Mouse (Mus musculus) hindbrain, embryonic 16.5 days (tissue): ENCODE measurements around the gene Prg3. TPM values are rescaled to one million over a fixed set of nuclear protein-coding genes. Genes with fewer than 3 reads are reported as not detected.

Source experiments
- ATAC-seq: fragments of 200-750 bp; cut with Nextera tagmentation; 2 replicates; pipeline ENCODE4 v1.8.0; 2017; ENCODE audit warnings: moderate TSS enrichment, moderate library complexity
- H3K27ac ChIP-seq: fragments of 300-500 bp; sonication (generic); 2 replicates; pipeline ENCODE4 v1.5.1; 2014; ENCODE audit warnings: low read depth, mild to moderate bottlenecking, control low read depth, low read length, moderate library complexity
- H3K27me3 ChIP-seq: fragments of 300-500 bp; sonication (generic); replicated peaks from 2 replicates; pipeline ENCODE4 v1.6.1; 2014; ENCODE audit warnings: low read length; ENCODE audit not compliant: control insufficient read depth, insufficient read depth
- H3K36me3 ChIP-seq: fragments of 300-500 bp; sonication (generic); 2 replicates; pipeline ENCODE4 v1.6.1; 2014; ENCODE audit warnings: mild to moderate bottlenecking, low read length, moderate library complexity, mixed read lengths; ENCODE audit not compliant: control insufficient read depth, insufficient read depth
- H3K4me1 ChIP-seq: fragments of 300-500 bp; sonication (generic); 2 replicates; pipeline ENCODE4 v1.6.1; 2014; ENCODE audit warnings: low read depth, low read length; ENCODE audit not compliant: control insufficient read depth, insufficient read depth
- H3K4me2 ChIP-seq: fragments of 300-500 bp; sonication (generic); 2 replicates; pipeline ENCODE4 v1.6.1; 2014; ENCODE audit warnings: mild to moderate bottlenecking, low read length, control low read depth, moderate library complexity
- H3K4me3 ChIP-seq: fragments of 300-500 bp; sonication (generic); 2 replicates; pipeline ENCODE4 v1.5.1; 2014; ENCODE audit warnings: mild to moderate bottlenecking, low read length, control low read depth, moderate library complexity
- H3K9ac ChIP-seq: fragments of 300-500 bp; sonication (generic); 2 replicates; pipeline ENCODE4 v1.6.1; 2014; ENCODE audit warnings: low read depth, mild to moderate bottlenecking, control low read depth, low read length, moderate library complexity
- H3K9me3 ChIP-seq: fragments of 300-500 bp; sonication (generic); 2 replicates; pipeline ENCODE4 v1.6.1; 2014; ENCODE audit warnings: mild to moderate bottlenecking, low read length, moderate library complexity; ENCODE audit not compliant: control insufficient read depth
- WGBS: fragments of 180-500 bp; shearing (Covaris S2); extraction: QIAGEN DNeasy Blood & Tissue Kit; methylation state at CpG from one replicate; pipeline ENCODE4 v1.1.7; 2014; 5-methylcytosine and 5-hydroxymethylcytosine counted together
- polyA plus RNA-seq: library from polyadenylated mRNA; unstranded; fragments of >200 nt; fragmentation: Nextera tagmentation; extraction: Ambion mirVana; gene quantifications from 2 replicates; pipeline ENCODE4 v1.2.1, GENCODE M21; 2015

The Prg3 gene
- not detected in 2 replicates for polyA plus RNA-seq

DNA sequence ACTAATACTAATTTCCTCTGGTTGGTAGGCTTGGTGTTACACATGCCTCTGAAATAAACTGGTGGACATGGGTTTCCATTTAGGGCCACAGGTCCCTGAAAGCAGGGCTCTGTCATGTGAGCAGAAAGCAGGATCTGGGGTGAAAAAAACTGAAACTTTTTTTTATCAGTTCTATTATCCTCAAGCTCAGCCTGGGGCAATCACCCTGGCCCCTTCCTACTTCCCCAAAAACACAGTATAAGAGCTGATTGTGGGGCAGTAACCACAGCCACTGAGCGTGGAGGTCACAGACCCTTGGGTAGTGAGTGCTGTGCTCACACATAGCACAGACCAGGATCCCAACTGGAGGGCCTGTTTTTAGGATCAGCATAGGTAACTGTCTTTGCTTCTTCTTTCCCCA is at the start of gene Prg3:
TSS of gene Prg3 (plus strand) at position 286 of the 400 bp plus-strand sequence.
- Histone ChIP-seq H3K27me3 (no peaks in the 10 kb centered on the region), H3K4me1 (no peaks in the 10 kb centered on the region), H3K27ac (no peak within 1 kb of the TSS), H3K4me3 (no peak within 1 kb of the TSS), H3K4me2 (no peak within 1 kb of the TSS), H3K9me3 (no peaks in the 10 kb centered on the region), H3K36me3 (no peaks in the 10 kb centered on the region), H3K9ac (no peak within 1 kb of the TSS)
- WGBS = 86% methylated on average over 1 of the region's 1 CpGs
- ATAC-seq = no peak

DNA sequence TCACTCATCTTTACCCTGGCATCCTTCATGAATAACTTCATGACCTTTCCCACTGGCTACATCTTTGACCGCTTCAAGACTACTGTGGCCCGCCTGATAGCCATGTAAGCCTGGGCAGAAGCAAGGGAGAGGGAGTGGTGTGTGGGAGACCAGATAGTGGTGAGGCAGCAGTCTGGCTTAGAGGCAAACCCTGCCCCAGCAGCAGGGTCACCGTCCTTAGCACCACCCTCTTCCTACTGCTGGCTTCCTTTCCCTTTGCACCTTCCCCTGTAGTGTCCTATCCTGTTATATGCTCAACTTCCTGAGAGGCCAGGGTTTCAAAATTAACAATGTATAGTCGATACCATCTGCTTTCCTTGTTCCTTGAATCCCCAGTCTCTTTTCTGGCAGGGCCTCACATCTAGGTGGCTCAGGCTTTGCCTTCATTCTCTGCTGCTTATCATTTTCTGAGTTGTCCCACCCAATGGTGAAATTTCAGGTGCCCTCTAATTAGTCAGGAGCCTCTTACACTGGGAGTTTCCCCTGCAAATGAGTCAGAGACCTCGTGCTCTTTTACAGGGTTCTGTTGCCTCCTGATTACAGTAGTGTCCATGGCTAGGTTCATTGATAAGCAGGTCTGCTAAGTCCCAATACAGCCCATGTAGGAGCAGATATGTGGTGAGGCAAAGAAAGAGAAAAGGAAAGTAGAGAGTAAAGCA is 49.6 kb upstream of the Prg3 start:
- Histone ChIP-seq H3K4me3 (no peak overlapping the region), H3K4me1 (no peaks in the 10 kb centered on the region), H3K9me3 (no peaks in the 10 kb centered on the region), H3K36me3 (no peaks in the 10 kb centered on the region), H3K4me2 (no peak overlapping the region), H3K27me3 (no peaks in the 10 kb centered on the region), H3K9ac (no peak overlapping the region), H3K27ac (no peak overlapping the region)
- WGBS = 84% methylated on average over 5 of the region's 5 CpGs
- ATAC-seq = no peak

DNA sequence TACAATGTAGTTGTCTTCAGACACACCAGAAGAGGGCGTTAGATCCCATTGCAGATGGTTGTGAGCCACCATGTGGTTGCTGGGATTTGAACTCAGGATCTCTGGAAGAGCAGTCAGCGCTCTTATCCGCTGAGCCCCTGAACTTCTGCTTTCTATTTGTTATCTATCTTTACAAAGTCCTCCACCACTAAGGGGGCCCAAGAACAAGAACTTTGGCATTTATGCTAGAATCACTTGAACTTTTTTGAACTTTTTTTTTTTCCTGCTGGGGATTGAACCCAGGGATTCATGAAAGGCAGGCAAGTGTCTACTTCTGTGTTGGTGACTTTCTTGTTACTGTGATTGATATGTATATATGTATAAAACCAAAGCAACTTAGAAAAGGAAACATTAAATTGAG is 48.7 kb upstream of the Prg3 start:
- Histone ChIP-seq H3K27me3 (no peaks in the 10 kb centered on the region), H3K4me1 (no peaks in the 10 kb centered on the region), H3K27ac (no peak overlapping the region), H3K9me3 (no peaks in the 10 kb centered on the region), H3K36me3 (no peaks in the 10 kb centered on the region), H3K9ac (no peak overlapping the region), H3K4me3 (no peak overlapping the region), H3K4me2 (no peak overlapping the region)
- no peak for ATAC-seq
- 90% methylated on average over 3 of the region's 3 CpGs for WGBS

DNA sequence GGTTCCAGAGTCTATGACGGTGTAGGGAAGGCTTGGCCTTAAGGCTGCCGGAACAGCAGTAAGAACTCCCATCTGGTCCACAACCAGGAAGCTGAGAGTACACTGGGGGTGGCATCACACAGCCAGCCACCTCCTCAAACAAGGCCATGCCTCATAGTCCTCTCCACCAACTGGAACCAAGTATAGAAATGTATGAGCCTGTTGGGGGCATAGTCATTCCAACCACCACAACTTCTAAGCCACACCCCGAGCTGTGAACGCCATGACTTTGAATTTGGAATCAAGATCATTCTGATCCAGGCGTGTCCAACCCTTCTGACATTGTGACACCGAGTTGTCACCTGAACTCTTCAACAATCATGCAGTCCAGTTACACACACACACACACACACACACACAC is 48.3 kb upstream of the Prg3 start:
- WGBS = 93% methylated on average over 6 of the region's 6 CpGs
- H3K4me2 ChIP-seq = no peak overlapping the region

DNA sequence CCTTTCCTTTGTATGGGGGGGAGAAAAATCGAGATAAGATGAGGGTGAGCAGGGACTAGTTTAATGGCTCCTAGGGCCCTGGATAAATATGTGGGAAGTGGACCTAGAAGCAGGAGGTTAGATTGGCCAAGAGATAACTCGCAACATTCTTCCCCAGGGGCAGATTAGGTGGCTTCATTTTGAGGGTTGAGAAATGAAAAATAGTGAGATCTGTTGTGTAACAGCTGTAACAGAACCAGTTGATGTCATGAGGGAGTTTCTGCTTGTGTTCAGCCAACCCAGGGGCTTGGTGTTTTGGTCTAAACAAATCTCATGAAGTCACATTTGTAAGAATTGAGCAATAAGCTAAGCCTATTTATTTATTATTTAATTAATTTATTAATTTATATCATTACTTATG is 46.7 kb upstream of the Prg3 start:
- Histone ChIP-seq H3K36me3 (no peaks in the 10 kb centered on the region), H3K4me2 (no peak overlapping the region), H3K27me3 (no peaks in the 10 kb centered on the region), H3K4me1 (no peaks in the 10 kb centered on the region), H3K27ac (no peak overlapping the region), H3K9ac (no peak overlapping the region), H3K9me3 (no peaks in the 10 kb centered on the region), H3K4me3 (no peak overlapping the region)
- WGBS = 82% methylated on average over 2 of the region's 2 CpGs
- ATAC-seq = no peak

More for the DNA sequence above, 48.3 kb upstream of the Prg3 start:
- Histone ChIP-seq H3K9me3 (no peaks in the 10 kb centered on the region), H3K4me1 (no peaks in the 10 kb centered on the region), H3K27me3 (no peaks in the 10 kb centered on the region), H3K36me3 (no peaks in the 10 kb centered on the region), H3K9ac (no peak overlapping the region), H3K27ac (no peak overlapping the region), H3K4me3 (no peak overlapping the region)
- no peak for ATAC-seq

DNA sequence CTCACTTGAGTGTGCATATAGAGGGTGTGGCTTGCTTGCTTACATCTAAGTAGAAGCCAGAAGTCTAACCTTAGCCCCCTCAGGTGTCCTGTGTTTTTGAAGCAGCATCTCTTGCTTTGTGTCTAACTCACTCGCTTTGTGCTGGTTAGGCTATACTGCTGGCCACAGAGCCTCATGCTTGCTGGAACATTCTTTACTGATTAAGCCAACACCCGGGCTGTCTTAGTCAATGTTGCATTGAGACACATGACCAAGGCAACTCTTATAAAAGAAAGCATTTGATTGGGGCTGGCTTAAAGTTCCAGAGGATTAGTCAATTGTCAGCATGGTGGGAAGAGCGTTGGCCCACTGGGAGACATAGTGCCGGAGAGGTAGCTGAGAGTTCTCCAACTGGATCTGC is 46.2 kb upstream of the Prg3 start:
- 90% methylated on average over 4 of the region's 4 CpGs for WGBS
- no peak overlapping the region for H3K27ac ChIP-seq
- ATAC-seq = no peak
- H3K27me3 ChIP-seq = no peaks in the 10 kb centered on the region
- H3K4me2 ChIP-seq = no peak overlapping the region
- no peaks in the 10 kb centered on the region for H3K9me3 ChIP-seq
- H3K4me3 ChIP-seq = no peak overlapping the region
- H3K36me3 ChIP-seq = no peaks in the 10 kb centered on the region
- no peaks in the 10 kb centered on the region for H3K4me1 ChIP-seq
- no peak overlapping the region for H3K9ac ChIP-seq

DNA sequence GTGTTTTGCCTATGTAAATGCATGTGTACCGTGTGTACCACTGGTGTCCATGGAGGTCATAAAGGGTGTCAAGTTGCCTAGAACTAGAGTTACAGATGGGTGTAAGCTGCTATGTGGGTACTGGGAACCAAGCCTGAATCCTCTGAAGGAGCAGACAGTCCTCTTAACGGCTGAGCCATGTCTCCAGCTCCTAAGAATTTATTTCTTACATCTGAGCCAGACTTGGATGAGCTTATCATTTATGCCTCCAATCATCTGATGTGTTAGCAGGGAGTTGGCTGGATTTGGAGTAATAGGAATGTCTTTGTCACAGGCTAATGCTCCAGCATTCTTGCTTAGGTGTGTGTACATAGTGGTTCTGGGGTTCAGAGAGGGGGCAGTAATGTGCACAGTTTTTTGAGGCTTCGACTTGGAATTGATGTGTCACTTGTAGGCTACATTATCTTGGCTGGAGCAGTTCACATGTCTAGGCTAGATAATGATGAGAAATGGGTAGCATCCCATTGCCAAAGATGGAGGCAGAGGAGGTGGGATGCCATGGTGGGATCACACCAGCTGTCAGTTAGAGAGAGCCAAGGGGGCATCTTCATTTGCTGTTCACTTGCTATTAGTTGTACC is 40.8 kb upstream of the Prg3 start:
- no peaks in the 10 kb centered on the region for H3K4me1 ChIP-seq
- H3K9ac ChIP-seq = no peak overlapping the region
- no peak overlapping the region for H3K4me2 ChIP-seq
- WGBS = 90% methylated on average over 3 of the region's 3 CpGs
- H3K4me3 ChIP-seq = no peak overlapping the region
- no peaks in the 10 kb centered on the region for H3K27me3 ChIP-seq
- no peak for ATAC-seq
- H3K36me3 ChIP-seq = no peaks in the 10 kb centered on the region
- no peaks in the 10 kb centered on the region for H3K9me3 ChIP-seq
- no peak overlapping the region for H3K27ac ChIP-seq

DNA sequence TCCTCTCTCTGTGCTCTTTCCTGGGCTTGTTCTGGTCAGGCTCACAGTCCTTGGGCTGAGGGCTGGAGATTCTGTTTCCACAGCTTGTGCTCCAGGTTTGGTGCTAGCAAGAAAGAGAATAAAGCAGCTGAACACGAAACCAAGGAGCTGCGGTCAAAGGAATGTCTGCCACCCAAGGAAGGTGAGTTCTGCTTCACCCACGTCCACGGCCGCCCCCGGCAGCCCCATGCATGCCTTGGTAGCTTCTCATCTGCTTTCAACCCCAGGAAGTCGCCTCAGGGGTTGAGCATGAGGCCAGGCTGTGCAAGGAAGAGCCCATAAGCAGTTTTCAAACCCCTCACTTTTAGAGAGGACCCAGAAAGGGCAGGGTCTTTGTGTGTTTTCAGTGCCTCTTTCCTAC is 39.8 kb upstream of the Prg3 start:
- no peak for ATAC-seq
- H3K9me3 ChIP-seq = no peaks in the 10 kb centered on the region
- no peaks in the 10 kb centered on the region for H3K36me3 ChIP-seq
- H3K4me1 ChIP-seq = no peaks in the 10 kb centered on the region
- H3K4me2 ChIP-seq = no peak overlapping the region
- 95% methylated on average over 7 of the region's 7 CpGs for WGBS
- no peak overlapping the region for H3K27ac ChIP-seq
- H3K27me3 ChIP-seq = no peaks in the 10 kb centered on the region
- no peak overlapping the region for H3K9ac ChIP-seq
- H3K4me3 ChIP-seq = no peak overlapping the region

DNA sequence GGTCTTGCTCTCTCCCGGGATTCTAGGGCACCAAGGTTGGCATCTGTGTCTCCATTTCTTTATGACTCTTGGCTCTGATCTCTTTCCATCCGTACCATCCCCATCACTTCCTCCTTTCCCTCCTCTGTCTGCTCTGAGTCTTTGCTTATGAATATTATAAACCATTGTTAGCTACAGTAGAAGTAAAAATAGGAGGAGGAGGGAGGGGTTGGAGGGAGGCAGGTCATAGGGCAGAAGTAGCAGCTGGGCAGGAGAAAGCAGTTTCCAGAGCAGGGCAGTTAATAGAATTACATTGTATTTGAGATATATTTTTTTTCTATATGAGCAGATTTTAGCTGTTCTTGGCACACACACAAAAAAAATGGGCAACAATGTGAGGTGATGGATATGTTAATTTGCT is 39.3 kb upstream of the Prg3 start:
- Histone ChIP-seq H3K36me3 (no peaks in the 10 kb centered on the region), H3K27me3 (no peaks in the 10 kb centered on the region), H3K9ac (no peak overlapping the region), H3K4me1 (no peaks in the 10 kb centered on the region), H3K4me3 (no peak overlapping the region), H3K9me3 (no peaks in the 10 kb centered on the region), H3K27ac (no peak overlapping the region), H3K4me2 (no peak overlapping the region)
- no peak for ATAC-seq
- 78% methylated on average over 2 of the region's 2 CpGs for WGBS
